Mouse (Mus musculus) thymus, postnatal 10 days (tissue): ENCODE results near the gene Itgb5.

Experiments used
- DNase-seq, 2 experiments: peaks; one replicate each; pipeline ENCODE4 v3.0.0; 2021; ENCODE audit warnings: low spot score in 2 of 2

The Itgb5 gene

GRCm38 (mm10) chr16:33904553-33904952 is 75.1 kb downstream of the Itgb5 start:
- DNase-seq: no peak

DNA sequence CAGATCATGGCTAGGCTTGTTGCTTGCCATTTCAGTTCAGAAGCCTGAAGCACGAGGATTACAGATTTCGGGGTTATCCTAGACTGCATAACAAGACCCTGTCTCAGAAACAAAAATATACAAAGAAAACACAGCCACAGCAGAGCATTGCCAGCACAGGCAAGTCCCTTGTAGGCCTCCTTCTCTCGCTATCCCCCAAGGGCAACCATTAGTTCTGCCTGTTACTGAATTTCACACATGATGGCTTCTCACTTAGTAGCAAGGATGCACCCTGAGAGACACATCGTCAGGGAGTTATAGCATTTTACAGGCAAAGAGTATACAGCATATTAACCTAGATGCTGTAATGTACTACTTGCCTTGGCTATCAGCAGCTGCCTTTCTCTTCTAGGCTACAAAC is 78.8 kb downstream of the Itgb5 start:
- no peak for DNase-seq

DNA sequence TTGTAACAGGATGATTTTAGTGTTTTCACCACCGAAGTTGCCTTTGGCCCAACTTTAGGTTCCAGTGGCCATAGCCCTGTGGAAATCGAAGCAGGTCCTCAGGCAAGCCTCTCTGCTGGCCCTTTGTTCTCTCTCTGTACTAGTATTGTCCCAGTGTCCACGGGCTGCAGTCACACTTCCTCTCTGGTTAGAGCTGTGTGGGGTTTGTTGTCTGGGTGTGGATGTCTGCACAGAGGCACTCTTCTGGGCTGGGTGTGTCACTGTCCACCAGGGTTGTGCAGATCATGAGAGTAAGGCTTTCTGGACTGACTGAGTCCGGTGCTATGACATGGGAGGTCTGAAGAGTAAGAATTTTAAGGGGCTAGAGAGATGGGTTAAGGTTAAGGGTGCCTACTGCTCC is 85.5 kb downstream of the Itgb5 start:
- DNase-seq: no peak

GRCm38 (mm10) chr16:33916473-33917251 is 87.2 kb downstream of the Itgb5 start:
- DNase-seq: no peak

GRCm38 (mm10) chr16:33917390-33917789 is 87.9 kb downstream of the Itgb5 start:
- DNase-seq: no peak

DNA sequence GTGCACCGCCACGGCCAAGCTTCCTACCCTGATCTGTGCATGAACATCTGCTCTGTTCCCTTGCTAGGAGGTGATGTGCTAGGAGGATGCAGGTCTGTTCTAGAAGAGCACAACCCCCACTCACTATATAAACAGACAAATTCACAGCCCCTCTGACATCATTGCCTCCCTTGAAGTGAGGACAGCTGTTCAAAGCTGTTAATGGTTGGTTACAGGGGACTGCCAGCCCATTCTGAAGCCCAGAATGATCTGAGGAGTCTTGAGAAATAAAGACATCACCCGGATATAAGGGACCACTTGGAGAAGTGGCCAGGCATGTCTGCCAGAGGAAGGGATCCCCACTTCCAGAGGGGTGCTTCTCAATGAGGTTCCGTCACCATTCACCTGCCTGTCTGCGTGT is 88.5 kb downstream of the Itgb5 start:
- no peak for DNase-seq

GRCm38 (mm10) chr16:33921514-33921913 is 92.0 kb downstream of the Itgb5 start:
- no peak for DNase-seq

- DNase-seq: peak in 1 of 2 experiments; percentile 29
Measured at GRCm38 (mm10) chr16:33922111-33923000, 92.9 kb downstream of the Itgb5 start.

GRCm38 (mm10) chr16:33923001-33923316 is 93.5 kb downstream of the Itgb5 start:
- DNase-seq: no peak

GRCm38 (mm10) chr16:33923758-33924157 is 94.3 kb downstream of the Itgb5 start:
- DNase-seq: no peak

DNA sequence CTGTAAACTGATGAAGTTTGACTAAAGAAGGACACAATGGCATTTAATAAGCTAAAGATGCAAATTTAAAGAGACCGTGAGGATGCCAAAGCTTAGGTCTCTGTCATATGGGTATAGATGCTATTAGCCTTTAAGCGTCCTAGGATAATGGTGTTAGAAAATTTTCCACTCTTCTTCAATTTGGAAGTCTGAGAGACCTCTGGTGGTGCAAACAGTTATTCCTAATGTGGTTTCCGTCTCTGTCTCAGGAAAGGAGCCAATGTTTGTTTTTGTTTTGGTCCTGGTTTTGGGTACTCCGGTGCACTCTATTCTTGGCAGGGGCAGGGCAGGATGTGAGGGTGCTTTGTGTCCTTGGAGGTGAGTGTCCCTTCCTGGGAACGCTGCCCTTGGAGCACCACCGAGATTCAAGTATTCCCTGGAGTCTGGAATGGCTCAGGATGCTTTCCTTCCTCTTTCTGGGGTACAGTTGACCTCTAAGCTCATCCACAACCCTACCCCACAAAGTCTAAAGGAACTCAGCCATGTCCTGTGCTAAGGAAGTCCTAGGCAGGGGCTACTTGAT is 97.9 kb downstream of the Itgb5 start:
- DNase-seq: no peak

DNA sequence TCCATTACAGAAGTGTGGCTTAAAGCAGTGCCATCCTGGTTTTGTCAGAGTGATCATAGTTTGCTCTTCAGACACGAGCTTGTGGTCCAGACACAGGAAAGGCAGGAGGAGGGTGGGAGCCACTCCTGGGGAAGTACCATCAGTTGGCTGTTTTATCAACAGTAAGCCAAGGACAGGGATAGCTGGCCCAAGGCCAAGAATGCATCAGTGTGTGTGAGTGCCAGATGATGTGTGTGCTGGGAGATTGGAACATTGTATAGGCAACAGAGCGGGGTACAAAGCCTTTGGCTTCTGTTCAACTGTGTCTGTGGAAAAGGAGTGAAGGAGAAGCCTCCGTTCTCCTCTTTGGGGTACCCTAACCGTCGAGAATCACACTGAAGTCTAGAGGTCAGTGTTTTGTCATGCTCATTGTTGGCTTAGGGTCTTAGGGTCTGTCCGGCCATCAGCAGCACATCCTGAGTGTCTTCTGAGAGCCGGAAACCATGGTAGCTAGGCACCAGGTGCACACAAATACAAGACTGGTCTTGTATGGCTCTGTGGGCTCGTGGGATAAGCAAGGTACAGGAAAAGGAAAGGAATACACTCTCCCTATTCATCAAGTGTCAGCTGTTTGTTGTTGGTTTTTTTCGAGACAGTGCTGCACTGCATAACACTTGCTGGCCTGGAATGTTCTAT is 99.5 kb downstream of the Itgb5 start:
- no peak for DNase-seq

DNA sequence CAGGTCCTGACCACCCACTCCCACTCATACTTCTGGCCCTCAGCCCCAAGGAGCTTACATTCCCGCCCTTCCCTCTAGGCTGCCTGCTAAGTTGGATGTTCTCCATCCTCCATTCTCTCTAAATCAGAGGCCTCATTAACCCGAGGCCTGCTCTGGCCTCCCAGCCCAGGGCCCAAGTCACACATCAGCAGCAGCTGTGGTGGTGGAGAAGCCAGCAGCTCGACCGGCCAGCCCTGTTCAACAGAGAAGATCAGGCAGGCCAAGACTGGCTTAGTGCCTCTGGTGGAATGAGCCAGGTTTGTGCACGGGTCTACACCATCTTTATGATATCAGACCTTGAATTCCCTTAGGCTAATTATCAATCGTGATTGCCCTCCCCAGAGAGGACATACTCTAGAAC is 101.3 kb downstream of the Itgb5 start:
- DNase-seq: no peak

DNA sequence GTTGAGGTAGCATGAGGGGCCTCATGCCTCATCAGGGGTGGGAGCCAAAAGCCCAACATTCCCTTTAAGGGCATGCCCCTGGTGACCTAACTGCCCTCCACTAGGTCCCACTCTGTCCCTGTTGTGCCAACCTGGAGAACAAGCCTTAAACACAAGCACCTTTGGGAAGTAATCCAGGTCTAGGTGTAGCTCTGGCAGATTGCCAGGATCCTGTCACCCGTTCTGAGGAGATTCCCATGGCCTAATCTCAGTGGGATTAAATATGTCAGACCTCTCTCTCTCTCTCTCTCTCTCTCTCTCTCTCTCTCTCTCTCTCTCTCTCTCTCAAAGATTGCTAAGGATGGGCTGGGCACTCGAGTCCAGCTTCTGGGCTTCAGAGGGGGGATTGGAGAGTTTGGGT is 102.2 kb downstream of the Itgb5 start:
- DNase-seq: no peak

DNA sequence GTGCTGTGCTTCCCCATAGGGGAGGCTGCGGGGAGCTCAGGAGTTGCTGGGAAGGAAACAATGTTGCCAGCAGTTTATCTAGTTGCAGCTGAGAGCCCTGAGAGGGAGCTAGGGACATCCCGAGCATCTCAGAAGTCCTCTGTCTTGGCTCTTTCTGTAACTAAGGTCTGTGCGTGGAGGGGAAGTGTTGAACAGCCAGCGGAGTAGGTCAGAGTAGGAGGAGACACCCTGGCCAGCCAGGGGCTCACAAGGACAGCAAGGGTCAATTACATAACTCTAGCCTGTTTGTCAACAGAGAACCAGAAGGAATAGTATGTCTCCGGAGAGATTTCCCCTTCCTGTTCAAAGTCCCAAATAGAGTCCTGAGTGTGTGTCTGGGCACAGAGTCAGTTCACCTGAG is 102.7 kb downstream of the Itgb5 start:
- DNase-seq: no peak

- no peak for DNase-seq
Measured at GRCm38 (mm10) chr16:33933411-33933810, 103.9 kb downstream of the Itgb5 start.

GRCm38 (mm10) chr16:33934701-33935406 is 105.4 kb downstream of the Itgb5 start:
- no peak for DNase-seq

DNA sequence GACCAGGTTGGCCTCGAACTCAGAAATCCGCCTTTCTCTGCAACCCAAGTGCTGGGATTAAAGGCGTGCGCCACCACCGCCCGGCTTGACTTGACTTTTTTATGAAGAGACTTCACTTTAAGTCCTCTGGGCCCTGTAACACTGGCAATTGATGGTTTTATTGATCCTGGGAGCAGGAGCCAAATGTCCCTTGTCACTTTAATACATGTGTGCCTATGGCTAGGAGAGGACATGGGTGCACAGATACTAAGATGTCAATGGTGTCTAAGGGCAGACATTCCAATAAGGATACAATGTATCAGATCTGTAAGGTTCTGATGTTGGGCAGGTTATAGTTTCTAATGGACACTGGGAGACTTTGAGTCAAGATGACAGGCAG is 105.9 kb downstream of the Itgb5 start:
- DNase-seq: no peak

DNA sequence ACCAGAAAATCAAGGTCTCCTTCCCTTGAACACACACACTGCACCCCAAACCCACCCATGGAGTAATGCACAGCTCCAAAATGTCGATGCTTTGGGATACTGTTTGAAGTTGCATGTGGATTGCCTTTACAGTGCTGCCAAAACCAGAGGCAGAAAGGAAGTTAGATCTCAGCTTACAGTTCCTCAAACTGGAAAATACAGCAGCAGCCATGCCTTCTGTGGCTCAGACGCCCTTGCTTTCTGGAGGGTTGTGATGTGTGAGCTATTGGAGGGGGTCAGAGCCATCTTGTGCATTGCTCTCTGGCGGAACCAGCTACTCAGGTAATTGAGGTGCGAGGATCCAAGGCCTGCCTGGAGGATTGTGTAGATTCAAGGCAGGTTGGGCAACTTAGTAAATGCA is 107.4 kb downstream of the Itgb5 start:
- no peak for DNase-seq

DNA sequence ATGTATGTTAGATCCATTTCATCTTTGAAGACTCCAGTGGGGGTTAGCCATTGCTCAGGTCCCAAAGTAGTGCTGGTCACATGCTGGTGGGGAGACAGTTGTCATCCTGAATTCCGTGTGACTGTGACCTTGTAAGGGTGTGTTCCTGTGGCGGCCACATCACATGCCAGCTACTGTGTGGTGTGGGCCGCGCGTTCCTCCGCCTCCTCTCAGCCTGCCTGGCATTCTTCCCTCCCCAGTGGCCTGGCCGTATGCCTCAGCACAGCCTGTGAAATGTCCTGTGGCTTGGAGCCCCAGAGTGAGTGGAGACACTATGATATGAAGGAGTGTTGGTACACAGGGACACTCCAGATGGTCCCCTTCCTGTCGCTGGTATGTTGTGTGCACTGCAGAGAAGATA is 108.1 kb downstream of the Itgb5 start:
- DNase-seq: no peak

DNA sequence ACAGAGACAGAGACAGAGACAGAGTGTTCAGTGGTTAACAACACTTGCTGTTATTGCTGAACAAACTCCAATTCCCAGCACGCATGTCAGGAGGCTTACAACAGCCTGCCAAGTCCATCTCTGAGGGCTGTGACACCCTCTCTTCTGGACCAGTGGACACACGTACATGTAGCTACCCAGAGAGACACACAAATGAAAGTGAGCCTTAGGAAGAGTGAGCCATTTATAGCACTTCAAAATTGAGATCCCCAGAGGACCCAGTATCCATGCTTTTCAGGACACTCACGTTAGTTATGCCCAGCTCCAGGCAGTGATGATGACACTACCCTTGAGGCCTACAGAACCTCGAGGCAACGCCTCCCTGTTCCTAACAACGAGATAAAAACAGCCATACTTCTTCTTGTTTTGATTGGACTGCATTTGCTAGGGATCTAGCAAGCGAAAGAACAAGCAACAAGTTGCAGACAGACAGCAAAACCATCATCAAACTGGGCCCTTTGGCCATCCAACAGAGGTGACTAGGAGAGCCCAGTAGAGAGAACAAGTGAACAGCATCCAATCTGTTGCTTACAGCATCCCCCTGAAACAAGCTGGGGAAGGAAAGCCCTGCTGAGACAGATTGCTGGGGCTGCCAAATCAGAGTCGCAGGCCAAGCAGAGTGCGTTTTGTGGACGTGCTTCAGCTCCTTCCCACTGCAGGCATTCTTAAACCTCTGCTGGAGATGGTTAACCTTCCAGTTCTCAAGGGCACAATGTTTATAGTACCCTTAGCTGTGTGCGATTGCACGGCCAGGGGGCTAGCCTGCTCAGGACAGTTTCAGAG is 109.1 kb downstream of the Itgb5 start:
- no peak for DNase-seq
